Mouse (Mus musculus): ENCODE measurements around the gene Prkcd. TPM values are rescaled to one million over a fixed set of nuclear protein-coding genes. Genes with fewer than 3 reads are reported as not detected.
A peak's percentile ranks its signal among the peaks of the same experiment; 100 is the strongest.

Prkcd gene
- polyA plus RNA-seq, 1 experiment from 2014 or later, result 50.6 TPM

GRCm38 (mm10) chr14:30631834-30632233, 5.8 kb upstream of the Prkcd start:
- Histone ChIP-seq H3K36me3 (no peaks in the 10 kb centered on the region), H3K9me3 (replicated peaks) (no peaks in the 10 kb centered on the region), H3K4me3 (replicated peaks) (no peak overlapping the region), H3K27me3 (no peaks in the 10 kb centered on the region), H3K4me1 (peaks cover 37% of the 10 kb centered on the region), H3K27ac (0 out of 2 replicates have a peak overlapping the region, but pooled peaks have one; percentile 56), H3K4me2 (no peak overlapping the region), H3K9ac (no peak overlapping the region)
- WGBS, result 38% methylated on average over 2 of the region's 2 CpGs
- no peak for ATAC-seq (replicated peaks; ENCODE audit: low FRiP score)

DNA sequence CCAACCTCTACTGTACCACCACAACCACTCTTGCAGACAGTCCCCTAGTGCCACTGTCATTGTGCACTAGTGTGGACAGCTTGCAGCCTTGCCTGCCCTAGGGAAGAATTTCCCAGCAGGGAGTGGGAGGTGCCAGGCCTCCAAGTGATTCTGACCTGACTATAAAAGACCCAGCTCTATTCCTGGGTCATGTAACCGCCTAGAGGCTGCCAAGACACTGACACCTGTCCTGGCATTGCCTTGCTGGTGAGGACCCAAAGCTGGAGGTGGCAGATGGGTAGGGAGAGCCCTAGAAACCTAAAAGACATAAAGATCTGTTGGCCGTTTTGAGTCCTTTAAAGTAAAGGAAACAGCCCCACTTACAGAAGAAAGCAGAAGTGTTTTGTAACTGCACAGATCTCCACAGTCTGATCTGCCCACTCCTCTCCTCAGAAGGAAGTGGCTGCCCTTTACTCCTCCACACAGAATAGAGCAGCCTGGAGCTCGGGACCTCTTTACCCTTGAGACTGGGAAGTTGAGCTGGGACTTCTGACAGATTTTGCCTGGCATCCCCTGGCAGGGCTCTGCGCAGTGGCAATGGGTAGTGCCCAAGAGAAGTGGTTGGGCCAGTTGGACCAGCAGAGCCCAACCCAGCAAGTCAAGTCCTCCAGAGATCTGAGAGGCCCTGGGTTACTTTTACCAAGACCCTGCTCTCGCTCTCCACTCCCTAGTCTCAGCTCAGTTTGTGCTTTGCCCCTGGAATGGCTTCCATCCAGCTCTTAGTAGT, 5.0 kb upstream of the Prkcd start:
- H3K36me3 ChIP-seq, result no peaks in the 10 kb centered on the region
- H3K4me3 ChIP-seq (replicated peaks), result no peak overlapping the region
- H3K27me3 ChIP-seq, result no peaks in the 10 kb centered on the region
- 57% methylated on average over 5 of the region's 5 CpGs for WGBS
- ATAC-seq (replicated peaks; ENCODE audit: low FRiP score), result no peak
- no peak overlapping the region for H3K4me2 ChIP-seq
- peak overlapping the region; percentile 56 for H3K27ac ChIP-seq
- no peaks in the 10 kb centered on the region for H3K9me3 ChIP-seq (replicated peaks)
- H3K4me1 ChIP-seq, result peaks cover 39% of the 10 kb centered on the region
- no peak overlapping the region for H3K9ac ChIP-seq

DNA sequence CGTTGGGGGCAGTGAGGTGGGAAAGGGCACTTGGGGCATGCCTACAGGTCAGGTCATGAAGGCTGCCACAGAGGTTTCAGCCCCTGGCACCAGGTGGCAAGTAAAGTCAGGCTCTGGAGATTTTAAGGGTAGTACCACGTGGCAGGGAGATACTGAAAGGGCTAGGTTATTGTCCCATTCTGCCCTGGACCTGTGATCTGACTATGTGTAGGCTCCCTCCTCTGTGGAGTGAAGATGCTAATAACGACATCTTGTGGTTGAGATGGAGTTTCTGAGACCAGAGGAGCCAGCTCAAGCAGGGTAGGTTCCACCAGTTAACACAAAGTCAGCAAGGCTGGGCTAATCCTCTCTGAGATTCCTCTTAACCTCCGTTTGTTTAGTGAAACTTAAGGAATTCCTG, 3.8 kb upstream of the Prkcd start:
- Histone ChIP-seq H3K4me1 (peaks cover 43% of the 10 kb centered on the region), H3K36me3 (no peaks in the 10 kb centered on the region), H3K4me2 (no peak overlapping the region), H3K9ac (no peak overlapping the region), H3K27ac (no peak overlapping the region), H3K4me3 (replicated peaks) (no peak overlapping the region), H3K27me3 (no peaks in the 10 kb centered on the region), H3K9me3 (replicated peaks) (no peaks in the 10 kb centered on the region)
- 36% methylated on average over 4 of the region's 4 CpGs for WGBS
- ATAC-seq (replicated peaks; ENCODE audit: low FRiP score), result no peak

DNA sequence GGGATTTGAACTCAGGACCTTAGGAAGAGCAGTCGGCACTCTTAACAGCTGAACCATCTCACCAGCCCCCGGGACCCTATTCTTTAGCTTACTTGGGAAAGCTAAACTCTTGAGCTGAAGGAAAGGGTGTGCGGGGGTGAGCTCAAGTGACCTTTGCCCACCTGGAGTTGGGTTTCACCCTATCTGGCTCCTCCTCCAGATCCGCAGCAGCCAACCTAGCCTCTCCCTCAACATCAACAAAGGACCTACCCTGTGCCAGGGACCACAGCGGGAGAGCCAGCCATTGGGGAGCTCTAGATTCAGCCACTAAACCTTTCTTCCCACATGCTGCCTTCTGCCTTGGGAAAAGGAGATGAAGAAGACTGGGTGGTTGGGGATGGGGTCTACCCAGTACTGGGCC, 2.2 kb upstream of the Prkcd start:
- Histone ChIP-seq H3K4me1 (peaks cover 54% of the 10 kb centered on the region), H3K36me3 (no peaks in the 10 kb centered on the region), H3K9me3 (replicated peaks) (no peaks in the 10 kb centered on the region), H3K4me2 (no peak overlapping the region), H3K9ac (no peak overlapping the region), H3K27ac (no peak overlapping the region), H3K27me3 (no peaks in the 10 kb centered on the region), H3K4me3 (replicated peaks) (no peak overlapping the region)
- ATAC-seq (replicated peaks; ENCODE audit: low FRiP score), result no peak
- WGBS, result 65% methylated on average over 5 of the region's 5 CpGs

DNA sequence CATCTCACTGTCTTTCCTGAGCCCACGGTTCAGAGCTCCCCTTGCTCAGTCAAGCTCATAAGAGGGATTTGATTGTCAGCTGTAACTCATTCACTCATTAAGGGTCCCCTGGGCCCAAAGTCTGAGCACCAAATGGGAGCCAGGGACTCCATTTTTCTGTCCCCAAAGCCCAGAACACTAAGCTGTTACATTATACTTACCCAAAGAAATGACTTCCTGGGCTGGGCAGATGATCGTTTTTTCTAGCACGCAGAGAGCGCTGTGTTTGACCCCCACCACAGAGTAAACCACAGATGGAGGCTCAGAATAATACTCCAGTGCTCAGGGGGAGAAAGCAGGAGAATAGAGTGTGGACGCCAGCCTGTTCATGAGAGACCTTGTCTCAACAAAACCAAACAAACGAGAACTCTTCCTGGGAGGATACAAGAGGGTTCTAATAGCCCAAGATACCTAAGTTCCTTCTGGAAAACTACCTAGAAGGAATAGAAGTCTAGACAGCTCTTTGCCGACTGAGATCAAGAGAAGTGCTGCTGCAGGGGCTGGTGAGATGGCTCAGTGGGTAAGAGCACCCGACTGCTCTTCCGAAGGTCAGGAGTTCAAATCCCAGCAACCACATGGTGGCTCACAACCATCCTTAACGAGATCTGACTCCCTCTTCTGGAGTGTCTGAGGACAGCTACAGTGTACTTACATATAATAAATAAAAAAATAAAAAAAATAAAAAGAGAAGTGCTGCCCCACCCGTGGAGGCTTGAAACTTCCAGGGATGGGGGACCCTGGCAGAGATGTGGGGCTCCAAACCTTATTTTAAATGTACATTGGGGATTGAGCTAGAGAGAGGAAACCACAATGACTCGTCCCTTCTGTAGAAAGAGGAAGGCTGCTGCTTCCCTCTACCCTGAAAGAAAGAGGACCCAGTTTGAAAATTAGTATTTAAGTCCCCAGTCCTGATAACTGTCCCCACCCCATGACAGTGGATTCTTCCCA, 1.0 kb upstream of the Prkcd start:
- Histone ChIP-seq H3K27me3 (no peaks in the 10 kb centered on the region), H3K36me3 (no peaks in the 10 kb centered on the region), H3K27ac (peak overlapping the region; percentile 86), H3K9me3 (replicated peaks) (no peaks in the 10 kb centered on the region), H3K4me2 (peak overlapping the region; percentile 90), H3K4me1 (peaks cover 52% of the 10 kb centered on the region), H3K9ac (0 out of 2 replicates have a peak overlapping the region, but pooled peaks have one; percentile 73), H3K4me3 (replicated peaks) (peak overlapping the region; percentile 85)
- ATAC-seq (replicated peaks; ENCODE audit: low FRiP score), result no peak
- WGBS, result 48% methylated on average over 12 of the region's 12 CpGs

- H3K4me3 ChIP-seq (replicated peaks), result peak overlapping the region; percentile 85
- peak; percentile 41 for ATAC-seq (replicated peaks; ENCODE audit: low FRiP score)
- H3K9me3 ChIP-seq (replicated peaks), result no peaks in the 10 kb centered on the region
- peak overlapping the region; percentile 86 for H3K27ac ChIP-seq
- H3K27me3 ChIP-seq, result no peaks in the 10 kb centered on the region
- H3K4me2 ChIP-seq, result peak overlapping the region; percentile 90
- WGBS, result under 1% methylated on average over 39 of the region's 39 CpGs
- peak overlapping the region; percentile 73 for H3K9ac ChIP-seq
- H3K36me3 ChIP-seq, result no peaks in the 10 kb centered on the region
- peaks cover 40% of the 10 kb centered on the region for H3K4me1 ChIP-seq
Measured at GRCm38 (mm10) chr14:30625131-30625807, 741 bp downstream of the Prkcd start.

DNA sequence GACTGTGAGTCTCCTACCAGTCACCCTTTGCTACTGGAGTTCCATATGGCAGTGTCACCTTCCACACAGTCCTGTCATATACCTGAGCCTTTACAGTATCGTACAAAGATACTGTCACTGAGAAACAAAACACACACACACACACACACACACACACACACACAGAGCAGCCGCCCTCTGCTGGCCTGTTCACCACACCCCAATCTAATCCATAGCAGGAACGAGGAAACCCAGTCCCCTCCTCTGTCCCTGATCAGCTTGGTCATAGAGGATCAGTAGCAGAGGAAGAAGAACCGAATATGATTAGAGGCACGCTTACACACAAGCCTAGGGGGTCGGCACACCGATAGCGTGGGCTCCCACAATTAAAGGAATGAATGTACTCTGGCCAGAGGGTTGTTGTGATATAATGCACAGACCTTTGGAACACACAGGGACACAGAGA, 1.7 kb downstream of the Prkcd start:
- H3K4me1 ChIP-seq, result peaks cover 40% of the 10 kb centered on the region
- H3K36me3 ChIP-seq, result no peaks in the 10 kb centered on the region
- 53% methylated on average over 8 of the region's 8 CpGs for WGBS
- H3K27me3 ChIP-seq, result no peaks in the 10 kb centered on the region
- peak overlapping the region; percentile 85 for H3K4me3 ChIP-seq (replicated peaks)
- peak overlapping the region; percentile 73 for H3K9ac ChIP-seq
- no peaks in the 10 kb centered on the region for H3K9me3 ChIP-seq (replicated peaks)
- 0 out of 2 replicates have a peak overlapping the region, but pooled peaks have one; percentile 86 for H3K27ac ChIP-seq
- ATAC-seq (replicated peaks; ENCODE audit: low FRiP score), result no peak
- peak overlapping the region; percentile 90 for H3K4me2 ChIP-seq

- Histone ChIP-seq H3K9ac (no peak overlapping the region), H3K4me3 (replicated peaks) (no peak overlapping the region), H3K4me2 (no peak overlapping the region), H3K4me1 (peaks cover 43% of the 10 kb centered on the region), H3K36me3 (no peaks in the 10 kb centered on the region), H3K9me3 (replicated peaks) (no peaks in the 10 kb centered on the region), H3K27me3 (no peaks in the 10 kb centered on the region), H3K27ac (no peak overlapping the region)
- no peak for ATAC-seq (replicated peaks; ENCODE audit: low FRiP score)
- 94% methylated on average over 8 of the region's 8 CpGs for WGBS
Measured at GRCm38 (mm10) chr14:30622556-30622955, 3.5 kb downstream of the Prkcd start.

GRCm38 (mm10) chr14:30622130-30622529, 3.9 kb downstream of the Prkcd start:
- no peak for ATAC-seq (replicated peaks; ENCODE audit: low FRiP score)

GRCm38 (mm10) chr14:30619982-30620578, 5.9 kb downstream of the Prkcd start:
- no peaks in the 10 kb centered on the region for H3K36me3 ChIP-seq
- no peaks in the 10 kb centered on the region for H3K9me3 ChIP-seq (replicated peaks)
- H3K4me2 ChIP-seq, result no peak overlapping the region
- 77% methylated on average over 7 of the region's 7 CpGs for WGBS
- no peak overlapping the region for H3K27ac ChIP-seq
- no peak overlapping the region for H3K4me3 ChIP-seq (replicated peaks)
- H3K27me3 ChIP-seq, result no peaks in the 10 kb centered on the region
- H3K9ac ChIP-seq, result no peak overlapping the region
- ATAC-seq (replicated peaks; ENCODE audit: low FRiP score), result no peak
- peaks cover 30% of the 10 kb centered on the region for H3K4me1 ChIP-seq

More at GRCm38 (mm10) chr14:30622130-30622529, 3.9 kb downstream of the Prkcd start:
- no peaks in the 10 kb centered on the region for H3K27me3 ChIP-seq
- H3K4me3 ChIP-seq (replicated peaks), result no peak overlapping the region
- no peak overlapping the region for H3K4me2 ChIP-seq
- no peak overlapping the region for H3K9ac ChIP-seq
- 78% methylated on average over 7 of the region's 7 CpGs for WGBS
- no peaks in the 10 kb centered on the region for H3K36me3 ChIP-seq
- H3K9me3 ChIP-seq (replicated peaks), result no peaks in the 10 kb centered on the region
- peaks cover 43% of the 10 kb centered on the region for H3K4me1 ChIP-seq
- no peak overlapping the region for H3K27ac ChIP-seq

- H3K27me3 ChIP-seq, result no peaks in the 10 kb centered on the region
- no peaks in the 10 kb centered on the region for H3K9me3 ChIP-seq (replicated peaks)
- WGBS, result 93% methylated on average over 2 of the region's 2 CpGs
- no peak overlapping the region for H3K4me3 ChIP-seq (replicated peaks)
- no peak overlapping the region for H3K27ac ChIP-seq
- H3K9ac ChIP-seq, result no peak overlapping the region
- peaks cover 22% of the 10 kb centered on the region for H3K4me1 ChIP-seq
- no peak overlapping the region for H3K4me2 ChIP-seq
- no peaks in the 10 kb centered on the region for H3K36me3 ChIP-seq
- no peak for ATAC-seq (replicated peaks; ENCODE audit: low FRiP score)
Measured at GRCm38 (mm10) chr14:30618746-30619275, 7.2 kb downstream of the Prkcd start.

Data from kidney, embryonic 15.5 days (tissue).